ENCODE assay signal across 20 mouse cellular contexts in the genomic region with DNA sequence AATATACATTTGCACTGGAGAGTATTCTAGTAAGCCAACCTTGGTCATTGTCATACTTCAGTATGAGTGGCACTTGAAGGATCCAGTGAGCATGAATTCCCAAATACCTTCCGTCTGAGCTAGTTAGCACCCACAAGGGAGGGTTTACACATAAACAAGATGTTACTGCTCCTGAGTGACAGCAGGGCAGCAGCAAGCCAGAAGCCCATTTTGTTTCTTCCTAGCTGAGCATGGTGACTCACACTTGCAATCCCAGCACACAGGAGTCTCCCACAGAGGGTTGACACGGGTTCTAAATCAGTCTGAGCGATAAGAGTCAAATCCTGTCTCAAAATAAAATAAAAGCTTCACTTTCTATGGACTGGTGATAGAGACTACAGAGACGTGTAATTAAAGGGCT.
"Had no signal": no experiment of that assay in that cellular context is flagged by ENCODE, and none has a peak within 500 bp of the region (broad histone marks: within the 10 kb centered on the region; RNA-seq: fewer than 3 reads in every experiment).

No protein-coding gene starts in this region.

- H3K27me3 ChIP-seq: kidney, embryonic 15.5 days; limb, embryonic 13.5 days; liver, embryonic 12.5 days; liver, embryonic 15.5 days; stomach, embryonic 15.5 days had no signal

- H3K9me3 ChIP-seq: kidney, embryonic 15.5 days; limb, embryonic 10.5 days; limb, embryonic 13.5 days; liver, embryonic 12.5 days; liver, embryonic 15.5 days; stomach, embryonic 15.5 days had no signal

- H3K36me3 ChIP-seq: liver, embryonic 15.5 days; stomach, embryonic 15.5 days had no signal

- H3K9ac ChIP-seq: kidney, embryonic 15.5 days; limb, embryonic 13.5 days; liver, embryonic 12.5 days; liver, embryonic 15.5 days; stomach, embryonic 15.5 days had no signal

- H3K4me1 ChIP-seq: kidney, embryonic 15.5 days; liver, embryonic 12.5 days; liver, embryonic 15.5 days; stomach, embryonic 15.5 days had no signal

- ATAC-seq: liver, embryonic 12.5 days had no signal

- H3K4me3 ChIP-seq: kidney, embryonic 15.5 days; layer of hippocampus, adult 2 months; limb, embryonic 10.5 days; limb, embryonic 13.5 days; liver, embryonic 12.5 days; liver, embryonic 15.5 days; stomach, embryonic 15.5 days had no signal

- DNase-seq: kidney, adult 8-10 months; kidney, postnatal 10 days; kidney, postnatal 36 days; layer of hippocampus, adult 9-11 months; liver; lung, adult 2 months; lung, postnatal 14 days; lung, postnatal 4 days; midbrain, embryonic 14.5 days; right cerebral cortex, postnatal 25 days; spleen, adult 18-20 months; thymus, postnatal 25 days had no signal

- H3K4me2 ChIP-seq: kidney, embryonic 15.5 days; limb, embryonic 13.5 days; liver, embryonic 12.5 days; liver, embryonic 15.5 days; midbrain, embryonic 11.5 days; stomach, embryonic 15.5 days had no signal

- H3K27ac ChIP-seq: kidney, embryonic 15.5 days; layer of hippocampus, adult 2 months; limb, embryonic 10.5 days; limb, embryonic 13.5 days; liver, embryonic 12.5 days; liver, embryonic 15.5 days; stomach, embryonic 15.5 days had no signal
